Mouse (Mus musculus) frontal cortex, postnatal 10 days (tissue): ENCODE measurements around the gene Itprid1.

Experiments used
- DNase-seq, 2 experiments: peaks; one replicate each; pipeline ENCODE4 v3.0.0; 2022; ENCODE audit warnings: low spot score in 2 of 2, mixed read lengths in 1 of 2

Gene Itprid1

GRCm38 (mm10) chr6:55836650-55837320 lies at the start of gene Itprid1:
Gene Itprid1 (plus strand): TSS chr6:55836895.
- no peak for DNase-seq

- no peak for DNase-seq
Measured at GRCm38 (mm10) chr6:55789557-55789956, 47.1 kb upstream of the Itprid1 start.

GRCm38 (mm10) chr6:55791852-55792496 lies 44.7 kb upstream of the Itprid1 start:
- DNase-seq, result peak in 1 of 2 experiments; percentile 29

GRCm38 (mm10) chr6:55792536-55792935 lies 44.2 kb upstream of the Itprid1 start:
- DNase-seq, result peak; percentile 25 to 43

GRCm38 (mm10) chr6:55802686-55803085 lies 34.0 kb upstream of the Itprid1 start:
- no peak for DNase-seq

GRCm38 (mm10) chr6:55803357-55803756 lies 33.3 kb upstream of the Itprid1 start:
- no peak for DNase-seq

- peak; percentile 47 to 71 for DNase-seq
Measured at GRCm38 (mm10) chr6:55803991-55804680, 32.6 kb upstream of the Itprid1 start.

GRCm38 (mm10) chr6:55804681-55805000 lies 32.1 kb upstream of the Itprid1 start:
- no peak for DNase-seq

GRCm38 (mm10) chr6:55805291-55806137 lies 31.2 kb upstream of the Itprid1 start:
- DNase-seq, result no peak

GRCm38 (mm10) chr6:55806537-55806936 lies 30.2 kb upstream of the Itprid1 start:
- DNase-seq, result no peak

- DNase-seq, result no peak
Measured at GRCm38 (mm10) chr6:55808692-55809091, 28.0 kb upstream of the Itprid1 start.

- DNase-seq, result peak; percentile 47 to 51
Measured at GRCm38 (mm10) chr6:55811153-55811552, 25.5 kb upstream of the Itprid1 start.

- no peak for DNase-seq
Measured at GRCm38 (mm10) chr6:55812353-55812752, 24.3 kb upstream of the Itprid1 start.

- DNase-seq, result no peak
Measured at GRCm38 (mm10) chr6:55814184-55814926, 22.3 kb upstream of the Itprid1 start.

GRCm38 (mm10) chr6:55816911-55817310 lies 19.8 kb upstream of the Itprid1 start:
- DNase-seq, result no peak

- no peak for DNase-seq
Measured at GRCm38 (mm10) chr6:55829722-55830121, 7.0 kb upstream of the Itprid1 start.

- no peak for DNase-seq
Measured at GRCm38 (mm10) chr6:55852589-55852988, 15.9 kb downstream of the Itprid1 start.

GRCm38 (mm10) chr6:55856085-55856484 lies 19.4 kb downstream of the Itprid1 start:
- no peak for DNase-seq

GRCm38 (mm10) chr6:55865206-55865605 lies 28.5 kb downstream of the Itprid1 start:
- no peak for DNase-seq

GRCm38 (mm10) chr6:55879356-55879960 lies 42.8 kb downstream of the Itprid1 start:
- DNase-seq, result no peak

- DNase-seq, result no peak
Measured at GRCm38 (mm10) chr6:55880886-55881285, 44.2 kb downstream of the Itprid1 start.
